Mouse (Mus musculus) thymus, postnatal 25 days (tissue): ENCODE results near the gene Arid1b.

ENCODE experiments used
- DNase-seq: peaks from one replicate; pipeline ENCODE4 v3.0.0; 2022

The Arid1b gene

GRCm38 (mm10) chr17:4993840-4994503 lies at the start of gene Arid1b:
Arid1b (plus strand) TSS chr17:4994332.
- DNase-seq, result peak; percentile 84

- no peak for DNase-seq
Measured at GRCm38 (mm10) chr17:4945311-4945751, 48.8 kb upstream of the Arid1b start.

- peak; percentile 30 for DNase-seq
Measured at GRCm38 (mm10) chr17:4945871-4946331, 48.2 kb upstream of the Arid1b start.

- no peak for DNase-seq
Measured at GRCm38 (mm10) chr17:4946421-4946974, 47.6 kb upstream of the Arid1b start.

GRCm38 (mm10) chr17:4947013-4947412 lies 47.1 kb upstream of the Arid1b start:
- no peak for DNase-seq

- DNase-seq, result no peak
Measured at GRCm38 (mm10) chr17:4947439-4947838, 46.7 kb upstream of the Arid1b start.

- no peak for DNase-seq
Measured at GRCm38 (mm10) chr17:4948501-4948900, 45.6 kb upstream of the Arid1b start.

- DNase-seq, result no peak
Measured at GRCm38 (mm10) chr17:4954431-4954830, 39.7 kb upstream of the Arid1b start.

GRCm38 (mm10) chr17:4964192-4964877 lies 29.8 kb upstream of the Arid1b start:
- no peak for DNase-seq

- DNase-seq, result no peak
Measured at GRCm38 (mm10) chr17:4967201-4967600, 26.9 kb upstream of the Arid1b start.

GRCm38 (mm10) chr17:4968035-4968434 lies 26.1 kb upstream of the Arid1b start:
- no peak for DNase-seq

- no peak for DNase-seq
Measured at GRCm38 (mm10) chr17:4968878-4969277, 25.3 kb upstream of the Arid1b start.

- no peak for DNase-seq
Measured at GRCm38 (mm10) chr17:4972261-4972660, 21.9 kb upstream of the Arid1b start.

GRCm38 (mm10) chr17:4974736-4975135 lies 19.4 kb upstream of the Arid1b start:
- no peak for DNase-seq

- DNase-seq, result peak; percentile 35
Measured at GRCm38 (mm10) chr17:4980151-4980550, 14.0 kb upstream of the Arid1b start.

- no peak for DNase-seq
Measured at GRCm38 (mm10) chr17:4982819-4983218, 11.3 kb upstream of the Arid1b start.

- DNase-seq, result no peak
Measured at GRCm38 (mm10) chr17:4984691-4985090, 9.4 kb upstream of the Arid1b start.

- DNase-seq, result no peak
Measured at GRCm38 (mm10) chr17:4990911-4991560, 3.1 kb upstream of the Arid1b start.

GRCm38 (mm10) chr17:4991600-4991999 lies 2.5 kb upstream of the Arid1b start:
- DNase-seq, result no peak

GRCm38 (mm10) chr17:4993497-4993839 lies 664 bp upstream of the Arid1b start:
- no peak for DNase-seq

- no peak for DNase-seq
Measured at GRCm38 (mm10) chr17:4994504-4994812, 326 bp downstream of the Arid1b start.

- peak; percentile 78 for DNase-seq
Measured at GRCm38 (mm10) chr17:4994813-4995560, 855 bp downstream of the Arid1b start.

GRCm38 (mm10) chr17:4995561-4996051 lies 1.5 kb downstream of the Arid1b start:
- peak; percentile 79 for DNase-seq
